Mouse (Mus musculus) ovary, adult 18-20 months (tissue): ENCODE measurements around the gene Fam117a.

Source experiments
- DNase-seq: peaks from one replicate; pipeline ENCODE4 v3.0.0; 2022; ENCODE audit warnings: low spot score, mixed read lengths

Fam117a gene

GRCm38 (mm10) chr11:95336568-95337128 lies at the start of gene Fam117a:
Gene Fam117a (plus strand): TSS chr11:95337018.
- peak; percentile 90 for DNase-seq

GRCm38 (mm10) chr11:95291998-95292397 lies 44.8 kb upstream of the Fam117a start:
- DNase-seq, result no peak

GRCm38 (mm10) chr11:95293017-95293624 lies 43.7 kb upstream of the Fam117a start:
- no peak for DNase-seq

- no peak for DNase-seq
Measured at GRCm38 (mm10) chr11:95295736-95296135, 41.1 kb upstream of the Fam117a start.

GRCm38 (mm10) chr11:95298146-95298545 lies 38.7 kb upstream of the Fam117a start:
- no peak for DNase-seq

- DNase-seq, result no peak
Measured at GRCm38 (mm10) chr11:95299886-95300285, 36.9 kb upstream of the Fam117a start.

- DNase-seq, result no peak
Measured at GRCm38 (mm10) chr11:95301772-95302171, 35.0 kb upstream of the Fam117a start.

- no peak for DNase-seq
Measured at GRCm38 (mm10) chr11:95305600-95305999, 31.2 kb upstream of the Fam117a start.

GRCm38 (mm10) chr11:95307526-95307925 lies 29.3 kb upstream of the Fam117a start:
- DNase-seq, result no peak

- peak; percentile 98 for DNase-seq
Measured at GRCm38 (mm10) chr11:95309510-95310006, 27.3 kb upstream of the Fam117a start.

- peak; percentile 98 for DNase-seq
Measured at GRCm38 (mm10) chr11:95310007-95310647, 26.7 kb upstream of the Fam117a start, which contains the start of gene Kat7. Gene Kat7 (minus strand): TSS chr11:95310246.

- DNase-seq, result peak; percentile 34
Measured at GRCm38 (mm10) chr11:95310648-95311424, 26.0 kb upstream of the Fam117a start.

GRCm38 (mm10) chr11:95311425-95311807 lies 25.4 kb upstream of the Fam117a start:
- no peak for DNase-seq

- DNase-seq, result no peak
Measured at GRCm38 (mm10) chr11:95315215-95315955, 21.4 kb upstream of the Fam117a start.

- DNase-seq, result no peak
Measured at GRCm38 (mm10) chr11:95318116-95318515, 18.7 kb upstream of the Fam117a start.

GRCm38 (mm10) chr11:95319506-95319905 lies 17.3 kb upstream of the Fam117a start:
- DNase-seq, result no peak

GRCm38 (mm10) chr11:95320010-95320409 lies 16.8 kb upstream of the Fam117a start:
- DNase-seq, result no peak

- no peak for DNase-seq
Measured at GRCm38 (mm10) chr11:95324181-95324580, 12.6 kb upstream of the Fam117a start.

GRCm38 (mm10) chr11:95325832-95326231 lies 11.0 kb upstream of the Fam117a start:
- no peak for DNase-seq

- no peak for DNase-seq
Measured at GRCm38 (mm10) chr11:95326243-95326642, 10.6 kb upstream of the Fam117a start.

GRCm38 (mm10) chr11:95328629-95329028 lies 8.2 kb upstream of the Fam117a start:
- DNase-seq, result no peak

- no peak for DNase-seq
Measured at GRCm38 (mm10) chr11:95330662-95331061, 6.2 kb upstream of the Fam117a start.
